Mouse (Mus musculus): ENCODE measurements around the gene Fam163a.

DNA sequence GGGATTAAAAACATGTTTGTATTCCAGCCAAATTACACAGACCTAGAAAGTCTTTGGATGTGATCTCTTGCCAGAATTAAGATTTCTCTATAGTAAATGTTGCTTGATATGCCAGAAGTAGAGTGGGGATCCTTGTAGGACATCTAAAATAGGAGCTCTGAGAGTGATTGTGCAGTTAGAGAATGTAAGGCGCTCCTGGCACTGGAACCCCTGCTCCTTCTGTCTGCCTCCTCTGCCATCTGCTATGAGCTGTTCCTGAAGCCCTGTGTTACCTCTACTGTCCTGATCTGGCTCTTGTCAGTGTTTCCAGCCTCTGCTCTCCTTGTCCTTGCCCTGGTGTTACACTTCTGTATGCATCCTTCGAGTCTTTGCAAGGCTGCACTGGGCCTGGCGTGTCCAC lies 18.2 kb downstream of the Fam163a start:
- TF ChIP-seq CTCF (IDR thresholded peaks at IDR 0.05; ENCODE audit: insufficient read depth, low read length) (no peak), POLR2A (IDR thresholded peaks at IDR 0.05; ENCODE audit: borderline replicate concordance, extremely low read depth, low read depth, low read length) (no peak)
